Mouse (Mus musculus) myocyte (in vitro differentiated cells): Measurements from ENCODE around the gene Cd300e. TPM values are rescaled to one million over a fixed set of nuclear protein-coding genes. Genes with fewer than 3 reads are reported as not detected.
A peak's percentile ranks its signal among the peaks of the same experiment; 100 is the strongest.
"Not testable (repeated sequence)": the region's sequence is repeated elsewhere in the genome, so short reads cannot be mapped to it uniquely, and the experiment has no call there.

Experiments
- H3K27me3 ChIP-seq: one replicate; pipeline ENCODE4 v1.6.1; 2011; ENCODE audit not compliant: control insufficient read depth, insufficient read depth, insufficient read length
- H3K36me3 ChIP-seq: one replicate; pipeline ENCODE4 v1.6.1; 2011; ENCODE audit not compliant: control insufficient read depth, insufficient read depth
- H3K4me2 ChIP-seq: one replicate; pipeline ENCODE4 v1.6.1; 2011; ENCODE audit warnings: low read depth, control low read depth
- H3K4me3 ChIP-seq: one replicate; pipeline ENCODE4 v1.5.1; 2011; ENCODE audit warnings: mild to moderate bottlenecking, control low read depth, moderate library complexity
- H3K79me2 ChIP-seq: one replicate; pipeline ENCODE4 v1.6.1; 2011; ENCODE audit not compliant: control insufficient read depth, insufficient read depth
- H3ac ChIP-seq: one replicate; pipeline ENCODE4 v1.6.1; 2011; ENCODE audit not compliant: control insufficient read depth, insufficient read length
- CEBPB ChIP-seq: IDR thresholded peaks from 2 replicates; pipeline ENCODE4 v1.6.1; 2011; ENCODE audit warnings: mild to moderate bottlenecking, moderate library complexity; ENCODE audit not compliant: poor library complexity, insufficient read depth, severe bottlenecking
- E2F4 ChIP-seq: IDR thresholded peaks from one replicate; pipeline ENCODE4 v1.6.1; 2011; ENCODE audit warnings: mild to moderate bottlenecking, control low read depth, moderate library complexity; ENCODE audit not compliant: insufficient read depth
- MAX ChIP-seq: IDR thresholded peaks from one replicate; pipeline ENCODE4 v1.6.1; 2011; ENCODE audit warnings: low read depth, mild to moderate bottlenecking, control low read depth
- MYOD1 ChIP-seq, 3 experiments: IDR thresholded peaks; one replicate each; pipeline ENCODE4 v1.6.1; 2011; ENCODE audit warnings: control low read depth in 2 of 3, low read depth in 2 of 3, mild to moderate bottlenecking in 2 of 3, moderate library complexity in 1 of 3; ENCODE audit not compliant: insufficient read length in 2 of 3, control insufficient read depth in 1 of 3
- MYOG ChIP-seq, 3 experiments: IDR thresholded peaks; one replicate each; pipeline ENCODE4 v1.6.1; 2011; ENCODE audit warnings: control low read depth in 2 of 3, low read depth in 2 of 3, mild to moderate bottlenecking in 2 of 3; ENCODE audit not compliant: insufficient read length in 2 of 3, control insufficient read depth in 1 of 3, insufficient read depth in 1 of 3
- POLR2A ChIP-seq: IDR thresholded peaks from one replicate; pipeline ENCODE4 v1.6.1; 2011; ENCODE audit warnings: low read depth, mild to moderate bottlenecking, control low read depth, moderate library complexity; ENCODE audit not compliant: insufficient read length
- POLR2AphosphoS2 ChIP-seq: IDR thresholded peaks from one replicate; pipeline ENCODE4 v1.6.1; 2011; ENCODE audit warnings: low read depth, control low read depth; ENCODE audit not compliant: insufficient read length
- REST ChIP-seq: IDR thresholded peaks from one replicate; pipeline ENCODE4 v1.6.1; 2011; ENCODE audit warnings: mild to moderate bottlenecking, control low read depth, moderate library complexity; ENCODE audit not compliant: insufficient read depth, insufficient read length
- SRF ChIP-seq: IDR thresholded peaks from one replicate; pipeline ENCODE4 v1.6.1; 2011; ENCODE audit warnings: low read depth; ENCODE audit not compliant: control insufficient read depth, insufficient read length
- TCF12 ChIP-seq: IDR thresholded peaks from one replicate; pipeline ENCODE4 v1.6.1; 2011; ENCODE audit warnings: mild to moderate bottlenecking, control low read depth; ENCODE audit not compliant: poor library complexity, insufficient read depth, severe bottlenecking
- TCF3 ChIP-seq: IDR thresholded peaks from one replicate; pipeline ENCODE4 v1.6.1; 2011; ENCODE audit warnings: low read depth, control low read depth; ENCODE audit not compliant: insufficient read length
- USF1 ChIP-seq: IDR thresholded peaks from one replicate; pipeline ENCODE4 v1.6.1; 2011; ENCODE audit warnings: low read depth, mild to moderate bottlenecking, control low read depth, moderate library complexity
- polyA plus RNA-seq: library from polyadenylated mRNA; unstranded; fragments of >200 nt; fragmentation: generic; extraction: Trizol; gene quantifications from one replicate; pipeline ENCODE4 v1.2.1, GENCODE M21; 2012; ENCODE audit warnings: missing spikeins

Cd300e gene
- polyA plus RNA-seq, 1 experiment = not detected

- H3K4me3 ChIP-seq = no peak overlapping the region
- no peaks in the 10 kb centered on the region for H3K79me2 ChIP-seq
- no peaks in the 10 kb centered on the region for H3K27me3 ChIP-seq
- no peak for TF ChIP-seq USF1
- TF ChIP-seq MYOG (IDR thresholded peaks at IDR 0.05; ENCODE audit: control insufficient read depth in 1 of 3, insufficient read depth in 1 of 3, insufficient read length in 2 of 3, low read depth in 2 of 3) = no peak
- TF ChIP-seq TCF12 = no peak
- TF ChIP-seq POLR2A = no peak
- TF ChIP-seq REST = no peak
- no peak for TF ChIP-seq E2F4
- TF ChIP-seq MYOD1 (IDR thresholded peaks at IDR 0.05; ENCODE audit: control insufficient read depth in 1 of 3, insufficient read length in 2 of 3, low read depth in 2 of 3) = no peak
- H3K36me3 ChIP-seq = no peaks in the 10 kb centered on the region
- no peak overlapping the region for H3K4me2 ChIP-seq
- H3ac ChIP-seq = no peak overlapping the region
Measured at GRCm38 (mm10) chr11:115052991-115053390, 9.0 kb downstream of the Cd300e start.

GRCm38 (mm10) chr11:115052206-115052605 is 9.8 kb downstream of the Cd300e start:
- TF ChIP-seq CEBPB = no peak
- no peak for TF ChIP-seq USF1
- TF ChIP-seq E2F4 = no peak
- TF ChIP-seq REST = peak; percentile 66
- no peaks in the 10 kb centered on the region for H3K27me3 ChIP-seq
- no peak overlapping the region for H3K4me3 ChIP-seq
- H3K36me3 ChIP-seq = no peaks in the 10 kb centered on the region
- H3K79me2 ChIP-seq = no peaks in the 10 kb centered on the region
- no peak overlapping the region for H3ac ChIP-seq
- no peak overlapping the region for H3K4me2 ChIP-seq

GRCm38 (mm10) chr11:115049282-115049895 is 12.6 kb downstream of the Cd300e start:
- no peaks in the 10 kb centered on the region for H3K79me2 ChIP-seq
- H3K36me3 ChIP-seq = no peaks in the 10 kb centered on the region
- H3K4me3 ChIP-seq = no peak overlapping the region
- TF ChIP-seq MYOG (IDR thresholded peaks at IDR 0.05; ENCODE audit: control insufficient read depth in 1 of 3, insufficient read depth in 1 of 3, insufficient read length in 2 of 3, low read depth in 2 of 3) (no peak), CEBPB (no peak), TCF12 (no peak), MYOD1 (IDR thresholded peaks at IDR 0.05; ENCODE audit: control insufficient read depth in 1 of 3, insufficient read length in 2 of 3, low read depth in 2 of 3) (no peak), USF1 (no peak), POLR2A (no peak), SRF (no peak), E2F4 (no peak), REST (no peak), TCF3 (no peak), MAX (no peak), POLR2AphosphoS2 (no peak)
- H3K27me3 ChIP-seq = no peaks in the 10 kb centered on the region
- no peak overlapping the region for H3ac ChIP-seq
- no peak overlapping the region for H3K4me2 ChIP-seq

- TF ChIP-seq TCF12 (no peak), USF1 (no peak), E2F4 (no peak), POLR2AphosphoS2 (no peak), POLR2A (no peak), SRF (no peak), MYOD1 (IDR thresholded peaks at IDR 0.05; ENCODE audit: control insufficient read depth in 1 of 3, insufficient read length in 2 of 3, low read depth in 2 of 3) (no peak), REST (no peak), TCF3 (no peak), CEBPB (no peak), MYOG (IDR thresholded peaks at IDR 0.05; ENCODE audit: control insufficient read depth in 1 of 3, insufficient read depth in 1 of 3, insufficient read length in 2 of 3, low read depth in 2 of 3) (no peak)
- no peak within 1 kb of the TSS for H3ac ChIP-seq
Measured at GRCm38 (mm10) chr11:115048259-115048658, 13.7 kb downstream of the Cd300e start, which contains the start of gene Cd300ld3. Cd300ld3 (minus strand) TSS chr11:115048409.

GRCm38 (mm10) chr11:115037669-115038068 is 24.3 kb downstream of the Cd300e start, which contains the start of gene Cd300ld5:
Cd300ld5 (minus strand) TSS chr11:115037769.
- H3K4me2 ChIP-seq, H3K36me3 ChIP-seq, H3K79me2 ChIP-seq, H3K27me3 ChIP-seq, H3K4me3 ChIP-seq, H3ac ChIP-seq: not testable (repeated sequence)

More at GRCm38 (mm10) chr11:115048259-115048658, 13.7 kb downstream of the Cd300e start, which contains the start of gene Cd300ld3:
- H3K27me3 ChIP-seq = no peaks in the 10 kb centered on the region
- H3K36me3 ChIP-seq = no peaks in the 10 kb centered on the region
- H3K4me3 ChIP-seq = no peak within 1 kb of the TSS
- H3K4me2 ChIP-seq = no peak within 1 kb of the TSS
- H3K79me2 ChIP-seq = no peaks in the 10 kb centered on the region

- H3K36me3 ChIP-seq, H3K4me2 ChIP-seq: not testable (repeated sequence)
Measured at GRCm38 (mm10) chr11:115026912-115027311, 35.1 kb downstream of the Cd300e start, which contains the start of gene Cd300ld4. Cd300ld4 (minus strand) TSS chr11:115027012.

GRCm38 (mm10) chr11:115016093-115016492 is 45.9 kb downstream of the Cd300e start, which contains the start of gene Cd300ld2:
Cd300ld2 (minus strand) TSS chr11:115016193.
- not testable (repeated sequence) for H3K27me3 ChIP-seq

More at GRCm38 (mm10) chr11:115026912-115027311, 35.1 kb downstream of the Cd300e start, which contains the start of gene Cd300ld4:
- not testable (repeated sequence) for H3K27me3 ChIP-seq, H3K79me2 ChIP-seq, H3ac ChIP-seq, H3K4me3 ChIP-seq

More at GRCm38 (mm10) chr11:115016093-115016492, 45.9 kb downstream of the Cd300e start, which contains the start of gene Cd300ld2:
- H3K4me2 ChIP-seq, H3K79me2 ChIP-seq, H3K36me3 ChIP-seq, H3ac ChIP-seq, H3K4me3 ChIP-seq: not testable (repeated sequence)
